Mouse (Mus musculus): ENCODE results near the gene Lmx1b. TPM values are rescaled to one million over a fixed set of nuclear protein-coding genes. Genes with fewer than 3 reads are reported as not detected.

Gene Lmx1b
- total RNA-seq (2023) = not detected

GRCm38 (mm10) chr2:33640171-33640721, at the start of gene Lmx1b:
TSS of gene Lmx1b (minus strand) at chr2:33640511.

Other genes starting within 250 kb of the Lmx1b start
- 10 to 100 TPM; 10.3 to 14.4 TPM for gene Zbtb34, start 209.2 kb downstream of the Lmx1b start, total RNA-seq (2023)
- 10 to 100 TPM; 30.1 to 33.9 TPM for gene Zbtb43, start 172.0 kb downstream of the Lmx1b start, total RNA-seq (2023)
- 10 to 100 TPM; 15.5 to 20.5 TPM for gene Mvb12b, start 247.4 kb upstream of the Lmx1b start, total RNA-seq (2023)